ENCODE assay signal across 17 mouse cellular contexts in genomic region chr3:26921576-26921975, GRCm38 (mm10).
A peak's percentile ranks its signal among the peaks of the same experiment; 100 is the strongest.
DNase-seq lines count a peak whose midpoint lies in the region; ATAC-seq lines count a peak whose summit lies in the region.
"Had no signal": no experiment of that assay in that cellular context is flagged by ENCODE, and none has a peak within 500 bp of the region (broad histone marks: within the 10 kb centered on the region; RNA-seq: fewer than 3 reads in every experiment).

No protein-coding gene starts in this region.

- peak; percentile 92 for ATAC-seq in frontal cortex, adult (ENCODE audit: low TSS enrichment)
- ATAC-seq: CD4-positive, CD25-positive, alpha-beta regulatory T cell, adult 4 months; forebrain, embryonic 13.5 days; forebrain, postnatal 0 days had no signal

- DNase-seq in frontal cortex, postnatal 14 days (ENCODE audit: low spot score in 2 of 2), result no peak
- peak; percentile 6 to 15 for DNase-seq in left cerebral cortex, postnatal 14 days (ENCODE audit: low spot score in 2 of 2)
- no peak for DNase-seq in left cerebral cortex, adult 11 months (ENCODE audit: low spot score)
- DNase-seq in right cerebral cortex, adult 18-20 months, result peak; percentile 43
- no peak for DNase-seq in right cerebral cortex, postnatal 14 days
- DNase-seq in retina, postnatal 1 day, result no peak
- DNase-seq: adrenal gland, adult 2 months; adrenal gland, postnatal 25 days; B cell, adult 2 months; cerebellum, postnatal 10 days; forebrain, postnatal 0 days; gastrocnemius, postnatal 10 days; heart, adult 18-20 months; heart, postnatal 14 days had no signal

- intact Hi-C loops in left cerebral cortex, postnatal 14 days (cut with DNase I), result no loop called here

Comparison
In these comparisons a context has a peak if more than half of its experiments do, and no peak if none do; other contexts are left out.
1. DNase-seq: peak in left cerebral cortex, postnatal 14 days (2 of 2) and right cerebral cortex, adult 18-20 months (single experiment); none in frontal cortex, postnatal 14 days (0 of 2), left cerebral cortex, adult 11 months (single experiment), right cerebral cortex, postnatal 14 days (single experiment) and retina, postnatal 1 day (single experiment).